Mouse (Mus musculus) heart, embryonic 16.5 days (tissue): ENCODE results near the gene Ankib1. TPM values are rescaled to one million over a fixed set of nuclear protein-coding genes. Genes with fewer than 3 reads are reported as not detected.
"Not testable (repeated sequence)": the region's sequence is repeated elsewhere in the genome, so short reads cannot be mapped to it uniquely, and the experiment has no call there.

Experiments used
- ATAC-seq: fragments of 200-750 bp; cut with Nextera tagmentation; replicated peaks from 2 replicates; pipeline ENCODE4 v1.8.0; 2017; ENCODE audit warnings: moderate number of reproducible peaks; ENCODE audit not compliant: insufficient read depth, low FRiP score; ENCODE audit errors: extremely low read depth
- H3K27ac ChIP-seq: fragments of 300-500 bp; sonication (generic); 2 replicates; pipeline ENCODE4 v1.5.1; 2014; ENCODE audit warnings: mild to moderate bottlenecking, low read length, control low read depth, moderate library complexity
- H3K27me3 ChIP-seq: fragments of 300-500 bp; sonication (generic); 2 replicates; pipeline ENCODE4 v1.6.1; 2014; ENCODE audit warnings: low read length, mixed read lengths; ENCODE audit not compliant: control insufficient read depth, insufficient read depth
- H3K36me3 ChIP-seq: fragments of 300-500 bp; sonication (generic); 2 replicates; pipeline ENCODE4 v1.6.1; 2014; ENCODE audit not compliant: control insufficient read depth, insufficient read depth
- H3K4me1 ChIP-seq: fragments of 300-500 bp; sonication (generic); 2 replicates; pipeline ENCODE4 v1.6.1; 2014; ENCODE audit warnings: low read length, mixed read lengths; ENCODE audit not compliant: control insufficient read depth, insufficient read depth
- H3K4me2 ChIP-seq: fragments of 300-500 bp; sonication (generic); 2 replicates; pipeline ENCODE4 v1.6.1; 2014; ENCODE audit warnings: low read depth, mild to moderate bottlenecking, control low read depth, low read length
- H3K4me3 ChIP-seq: fragments of 300-500 bp; sonication (generic); 2 replicates; pipeline ENCODE4 v1.5.1; 2014; ENCODE audit warnings: mild to moderate bottlenecking, control low read depth, low read length
- H3K9ac ChIP-seq: fragments of 300-500 bp; sonication (generic); 2 replicates; pipeline ENCODE4 v1.6.1; 2014; ENCODE audit warnings: low read length, control low read depth
- H3K9me3 ChIP-seq: fragments of 300-500 bp; sonication (generic); replicated peaks from 2 replicates; pipeline ENCODE4 v1.6.1; 2016; ENCODE audit warnings: low read length; ENCODE audit not compliant: control insufficient read depth
- WGBS: fragments of 180-500 bp; shearing (Covaris S2); extraction: QIAGEN DNeasy Blood & Tissue Kit; methylation state at CpG from one replicate; pipeline ENCODE4 v1.1.7; 2014; 5-methylcytosine and 5-hydroxymethylcytosine counted together
- polyA plus RNA-seq: library from polyadenylated mRNA; unstranded; fragments of >200 nt; fragmentation: Nextera tagmentation; extraction: Ambion mirVana; gene quantifications from 2 replicates; pipeline ENCODE4 v1.2.1, GENCODE M21; 2015

Ankib1 gene
- polyA plus RNA-seq, 1 experiment from 2014 or later, result 4.6 TPM

DNA sequence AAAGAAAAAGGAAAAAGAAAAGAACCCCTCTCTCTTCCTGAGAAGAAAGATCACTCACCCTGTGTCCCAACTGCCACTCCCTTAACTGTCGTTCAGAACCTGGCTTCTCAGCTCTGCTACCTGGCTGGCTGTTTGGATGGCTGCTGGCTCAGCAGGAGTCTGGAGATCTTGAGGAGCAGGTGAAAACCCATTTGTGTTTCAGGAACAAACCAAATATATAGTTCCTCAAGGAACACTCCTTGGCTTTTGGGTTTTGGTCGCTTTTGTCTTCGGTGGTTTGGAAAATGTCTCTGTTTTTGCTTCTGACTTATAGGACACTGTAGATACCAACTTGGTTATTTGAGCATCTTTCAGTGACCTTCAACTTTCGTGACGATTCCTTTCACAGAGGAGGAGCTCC is 145.6 kb downstream of the Ankib1 start, which contains the start of gene Gatad1:
Gene Gatad1, minus strand, starts transcription at position 101 of the 400 bp plus-strand sequence.
- peaks cover 2% of the 10 kb centered on the region; the same call in 1 of the 2 replicates for H3K9me3 ChIP-seq
- no peak within 1 kb of the TSS for H3K4me3 ChIP-seq
- no peaks in the 10 kb centered on the region for H3K4me1 ChIP-seq
- no peaks in the 10 kb centered on the region for H3K36me3 ChIP-seq
- H3K9ac ChIP-seq, result no peak within 1 kb of the TSS
- H3K4me2 ChIP-seq, result no peak within 1 kb of the TSS
- no peak for ATAC-seq
- no peaks in the 10 kb centered on the region for H3K27me3 ChIP-seq
- 68% methylated on average over 5 of the region's 5 CpGs for WGBS
- H3K27ac ChIP-seq, result no peak within 1 kb of the TSS

GRCm38 (mm10) chr5:3653801-3654200 is 148.9 kb downstream of the Ankib1 start:
- Histone ChIP-seq H3K9ac (no peak overlapping the region), H3K36me3 (no peaks in the 10 kb centered on the region), H3K4me3 (no peak overlapping the region), H3K4me2 (no peak overlapping the region), H3K9me3 (peaks cover 1% of the 10 kb centered on the region; the same call in 1 of the 2 replicates), H3K27ac (no peak overlapping the region), H3K4me1 (no peaks in the 10 kb centered on the region), H3K27me3 (no peaks in the 10 kb centered on the region)
- ATAC-seq, result no peak
- 77% methylated on average over 4 of the region's 4 CpGs for whole genome bisulfite sequencing

DNA sequence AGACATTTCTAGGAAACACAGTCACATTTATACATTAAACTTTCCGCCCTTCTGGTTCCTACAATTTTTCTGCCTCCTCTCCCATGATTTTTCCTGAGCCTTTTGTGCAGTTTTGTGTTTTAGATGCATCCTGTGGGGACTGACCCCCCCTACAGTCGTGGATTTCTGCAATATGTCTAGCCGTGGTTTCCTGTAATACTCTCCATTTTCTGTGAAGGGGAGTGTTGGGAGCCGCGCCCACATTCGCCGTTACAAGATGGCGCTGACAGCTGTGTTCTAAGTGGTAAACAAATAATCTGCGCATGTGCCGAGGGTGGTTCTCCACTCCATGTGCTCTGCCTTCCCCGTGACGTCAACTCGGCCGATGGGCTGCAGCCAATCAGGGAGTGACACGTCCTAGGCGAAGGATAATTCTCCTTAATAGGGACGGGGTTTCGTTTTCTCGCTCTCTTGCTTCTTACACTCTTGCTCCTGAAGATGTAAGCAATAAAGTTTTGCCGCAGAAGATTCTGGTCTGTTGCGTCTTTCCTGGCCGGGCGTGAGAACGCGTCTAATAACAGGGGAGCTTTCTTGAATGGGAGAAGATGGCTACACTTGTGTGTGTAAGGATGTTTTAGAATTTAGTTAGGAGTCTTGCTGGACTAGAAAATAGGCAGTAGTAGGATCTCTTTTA is 149.7 kb downstream of the Ankib1 start:
- not testable (repeated sequence) for H3K9me3 ChIP-seq, H3K27ac ChIP-seq, H3K9ac ChIP-seq, H3K4me2 ChIP-seq, H3K36me3 ChIP-seq, ATAC-seq, H3K4me1 ChIP-seq, H3K4me3 ChIP-seq, H3K27me3 ChIP-seq
- WGBS, result 94% methylated on average over 15 of the region's 25 CpGs

- Histone ChIP-seq H3K4me2 (no peak overlapping the region), H3K27ac (no peak overlapping the region), H3K9ac (no peak overlapping the region), H3K4me3 (no peak overlapping the region), H3K4me1 (peaks cover under 1% of the 10 kb centered on the region; the same call in 1 of the 2 replicates), H3K9me3 (no peaks in the 10 kb centered on the region), H3K27me3 (no peaks in the 10 kb centered on the region), H3K36me3 (no peaks in the 10 kb centered on the region)
- ATAC-seq, result no peak
- 76% methylated on average over 5 of the region's 5 CpGs for WGBS
These were observed 151.1 kb downstream of the Ankib1 start for GRCm38 (mm10) chr5:3651621-3652020.

GRCm38 (mm10) chr5:3650881-3651280 is 151.8 kb downstream of the Ankib1 start, which contains the start of gene Tmbim7:
Gene Tmbim7, plus strand, starts transcription at chr5:3651181.
- ATAC-seq, result no peak
- WGBS, result 68% methylated on average over 6 of the region's 6 CpGs
- Histone ChIP-seq H3K9me3 (no peaks in the 10 kb centered on the region), H3K27ac (no peak within 1 kb of the TSS), H3K36me3 (no peaks in the 10 kb centered on the region), H3K9ac (no peak within 1 kb of the TSS), H3K4me2 (no peak within 1 kb of the TSS), H3K4me3 (no peak within 1 kb of the TSS), H3K27me3 (no peaks in the 10 kb centered on the region), H3K4me1 (peaks cover 5% of the 10 kb centered on the region; the same call in 1 of the 2 replicates)

GRCm38 (mm10) chr5:3648849-3649210 is 153.9 kb downstream of the Ankib1 start:
- no peaks in the 10 kb centered on the region for H3K9me3 ChIP-seq
- peaks cover 8% of the 10 kb centered on the region; the same call in 1 of the 2 replicates for H3K36me3 ChIP-seq
- no peaks in the 10 kb centered on the region for H3K27me3 ChIP-seq
- no peak overlapping the region for H3K4me3 ChIP-seq
- H3K9ac ChIP-seq, result no peak overlapping the region
- no peak overlapping the region for H3K4me2 ChIP-seq
- no peak overlapping the region for H3K27ac ChIP-seq
- peaks cover 11% of the 10 kb centered on the region for H3K4me1 ChIP-seq
- ATAC-seq, result no peak
- WGBS, result 70% methylated on average over 4 of the region's 4 CpGs

DNA sequence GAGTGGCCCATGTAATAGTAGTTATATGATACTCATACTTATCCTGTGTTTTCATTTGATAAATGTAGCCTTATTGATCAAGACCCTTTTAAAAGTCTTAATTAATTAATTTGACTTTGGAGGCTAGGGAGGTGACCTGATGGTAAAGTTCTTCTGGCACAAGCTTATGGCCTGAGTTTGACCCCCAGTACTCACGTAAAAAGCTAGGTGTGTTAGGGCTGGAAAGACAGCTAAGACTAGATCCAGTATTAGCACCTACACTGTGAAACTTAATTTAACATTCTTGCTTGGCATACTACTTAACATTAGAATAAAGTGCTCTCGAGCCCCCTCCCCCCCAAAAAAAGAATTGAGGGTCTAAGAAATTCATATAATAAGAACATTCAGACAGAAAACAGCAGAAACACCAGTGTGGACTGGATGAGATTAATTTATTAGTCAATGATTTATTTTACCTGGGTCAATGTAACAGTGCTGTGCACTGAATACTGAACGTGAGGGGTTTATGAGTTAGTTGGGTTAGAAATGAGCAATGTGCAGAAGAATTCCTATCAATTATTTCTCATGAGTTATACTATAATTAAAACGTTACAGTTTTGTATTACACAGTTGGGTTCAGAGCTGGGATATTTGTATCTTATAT is 154.4 kb downstream of the Ankib1 start:
- no peak for ATAC-seq
- peaks cover 10% of the 10 kb centered on the region for H3K36me3 ChIP-seq
- H3K4me1 ChIP-seq, result peaks cover 11% of the 10 kb centered on the region
- H3K27ac ChIP-seq, result no peak overlapping the region
- no peak overlapping the region for H3K9ac ChIP-seq
- H3K4me2 ChIP-seq, result peak overlapping the region; percentile 70
- H3K9me3 ChIP-seq, result no peaks in the 10 kb centered on the region
- no peak overlapping the region; the same call in 1 of the 2 replicates for H3K4me3 ChIP-seq
- WGBS, result 49% methylated on average over 4 of the region's 4 CpGs
- H3K27me3 ChIP-seq, result no peaks in the 10 kb centered on the region

GRCm38 (mm10) chr5:3647708-3648121 is 155.0 kb downstream of the Ankib1 start:
- ATAC-seq, result peak; percentile 96
- Histone ChIP-seq H3K9ac (peak overlapping the region; percentile 96), H3K27me3 (no peaks in the 10 kb centered on the region), H3K36me3 (peaks cover 14% of the 10 kb centered on the region), H3K9me3 (no peaks in the 10 kb centered on the region), H3K4me2 (peak overlapping the region; percentile 70), H3K4me1 (peaks cover 11% of the 10 kb centered on the region), H3K27ac (peak overlapping the region; percentile 90), H3K4me3 (peak overlapping the region; percentile 82)
- WGBS, result 0% methylated on average over 38 of the region's 46 CpGs

DNA sequence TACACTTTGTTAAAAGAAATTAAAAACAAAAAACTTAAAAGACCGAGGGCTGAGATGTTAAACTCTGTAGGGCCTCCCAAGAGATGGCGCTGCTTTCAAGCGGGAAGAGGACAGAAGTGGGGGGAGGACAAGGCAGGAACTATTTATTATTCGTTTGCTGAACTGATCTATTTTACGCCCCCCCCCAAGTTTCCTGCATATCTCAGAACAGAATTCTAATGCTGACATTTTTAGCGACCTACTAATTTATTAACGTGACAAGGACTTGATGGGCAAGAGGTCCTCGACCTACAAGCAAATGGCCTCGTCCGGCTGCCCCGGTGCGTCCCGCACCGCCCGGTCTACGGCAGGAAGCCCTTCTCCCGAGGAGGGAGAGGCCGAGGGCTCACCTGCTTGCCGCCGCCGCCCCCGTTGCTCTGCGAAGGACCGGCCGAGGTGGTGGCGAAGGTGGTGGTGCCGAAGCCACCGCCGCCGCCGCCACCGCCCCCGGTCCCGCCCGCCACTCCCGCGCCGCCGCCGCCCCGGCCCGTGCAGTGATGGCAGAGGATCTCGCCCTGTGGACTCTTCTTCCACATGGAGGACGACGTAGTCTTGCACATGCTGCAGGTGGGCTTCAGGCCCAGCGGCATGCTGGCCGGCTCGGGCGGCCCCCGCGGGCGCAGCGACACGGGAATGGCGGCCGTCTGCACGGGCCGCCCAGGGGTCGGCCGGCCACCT is 155.6 kb downstream of the Ankib1 start:
- peaks cover 15% of the 10 kb centered on the region for H3K36me3 ChIP-seq
- no peaks in the 10 kb centered on the region for H3K9me3 ChIP-seq
- peaks cover 11% of the 10 kb centered on the region for H3K4me1 ChIP-seq
- H3K27me3 ChIP-seq, result no peaks in the 10 kb centered on the region
- H3K27ac ChIP-seq, result peak overlapping the region; percentile 90
- H3K9ac ChIP-seq, result peak overlapping the region; percentile 96
- WGBS, result under 1% methylated on average over 60 of the region's 60 CpGs
- peak overlapping the region; percentile 82 for H3K4me3 ChIP-seq
- H3K4me2 ChIP-seq, result peak overlapping the region; percentile 70
- peak; percentile 64 for ATAC-seq
